ENCODE assay signal across 11 mouse cellular contexts in the genomic region with DNA sequence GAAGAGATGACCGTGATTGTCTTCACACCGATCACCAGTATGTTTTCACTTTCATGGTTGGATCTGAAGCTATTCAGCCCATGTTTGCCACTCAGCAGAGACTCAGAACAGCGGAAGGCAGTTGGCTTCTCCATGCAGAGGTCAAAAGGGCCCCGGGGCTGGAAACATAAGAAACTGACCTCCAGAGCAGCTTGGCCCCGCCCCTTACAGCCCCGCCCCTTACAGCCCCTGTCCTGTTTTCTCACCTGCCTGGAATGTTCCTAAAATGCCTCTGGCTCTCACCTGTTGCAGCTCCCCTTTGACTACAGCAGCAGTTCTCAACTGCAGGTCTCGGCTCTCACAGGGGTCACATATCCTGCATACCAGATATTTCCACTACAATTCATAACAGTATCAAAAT. TPM values are rescaled to one million over a fixed set of nuclear protein-coding genes. Genes with fewer than 3 reads are reported as not detected.
DNase-seq lines count a peak whose midpoint lies in the region; ATAC-seq and TF ChIP-seq lines count a peak whose summit lies in the region.
"Had no signal": no experiment of that assay in that cellular context is flagged by ENCODE, and none has a peak within 500 bp of the region (broad histone marks: within the 10 kb centered on the region; RNA-seq: fewer than 3 reads in every experiment).

No protein-coding gene starts in this region.

- H3K4me1 ChIP-seq in heart, embryonic 15.5 days (replicated peaks) = peaks cover 40% of the 10 kb centered on the region
- peaks cover 8 to 14% of the 10 kb centered on the region in 2 experiments; a peak in 3 of 4 replicates for H3K4me1 ChIP-seq in ES-E14 (ENCODE audit: control insufficient read depth in 2 of 2, insufficient read depth in 2 of 2, low read length in 2 of 2, poor library complexity in 1 of 2)
- peaks cover 0 to 3% of the 10 kb centered on the region in 2 experiments; a peak in 3 of 4 replicates for H3K4me1 ChIP-seq in liver, embryonic 14.5 days (replicated peaks; ENCODE audit: control insufficient read depth in 2 of 2, insufficient read depth in 2 of 2, low read length in 1 of 2)
- peaks cover 8% of the 10 kb centered on the region; the same call in 1 of the 2 replicates for H3K4me1 ChIP-seq in forebrain, embryonic 14.5 days (ENCODE audit: control insufficient read depth, insufficient read depth, low read length)

- no peak for TF ChIP-seq EP300 in liver, embryonic 14.5 days (IDR thresholded peaks at IDR 0.05; ENCODE audit: low read depth)

- H3K4me2 ChIP-seq in heart, embryonic 15.5 days = peak overlapping the region; percentile 31; the same call in 1 of the 2 replicates
- H3K4me2 ChIP-seq in liver, embryonic 14.5 days (ENCODE audit: low read depth) = peak overlapping the region; percentile 53
- no peak overlapping the region for H3K4me2 ChIP-seq in forebrain, embryonic 14.5 days (ENCODE audit: low read length)
- H3K4me2 ChIP-seq: limb, embryonic 12.5 days had no signal

- no peak overlapping the region for H3K4me3 ChIP-seq in heart, embryonic 15.5 days
- H3K4me3 ChIP-seq in ES-E14 (ENCODE audit: insufficient read depth in 1 of 2, low read depth in 1 of 2, low read length in 2 of 2, poor library complexity in 1 of 2, severe bottlenecking in 1 of 2) = peak overlapping the region; percentile 19 to 20; a peak in 2 of 4 replicates
- H3K4me3 ChIP-seq in liver, embryonic 14.5 days (ENCODE audit: insufficient read depth in 1 of 2, low read depth in 2 of 2, low read length in 2 of 2) = peak overlapping the region in 1 of 2 experiments; percentile 6; a peak in 1 of 4 replicates
- no peak overlapping the region for H3K4me3 ChIP-seq in forebrain, embryonic 14.5 days (ENCODE audit: low read depth, low read length)
- H3K4me3 ChIP-seq: limb, embryonic 12.5 days had no signal

- H3K27ac ChIP-seq in heart, embryonic 15.5 days = no peak overlapping the region
- H3K27ac ChIP-seq in ES-E14 (ENCODE audit: insufficient read depth, low read depth, low read length, poor library complexity, severe bottlenecking) = no peak overlapping the region
- H3K27ac ChIP-seq in liver, embryonic 14.5 days = no peak overlapping the region
- no peak overlapping the region for H3K27ac ChIP-seq in forebrain, embryonic 14.5 days (ENCODE audit: low read depth, low read length)
- H3K27ac ChIP-seq: limb, embryonic 12.5 days had no signal

- H3K27me3 ChIP-seq in heart, embryonic 15.5 days = no peaks in the 10 kb centered on the region
- H3K27me3 ChIP-seq in liver, embryonic 14.5 days (ENCODE audit: control insufficient read depth, insufficient read depth, low read length) = no peaks in the 10 kb centered on the region
- H3K27me3 ChIP-seq in forebrain, embryonic 14.5 days (replicated peaks; ENCODE audit: control insufficient read depth, insufficient read depth, low read length) = no peaks in the 10 kb centered on the region
- H3K27me3 ChIP-seq: limb, embryonic 12.5 days had no signal

- in situ Hi-C loops in ES-E14 (cut with MboI; ENCODE audit: low sequenced_read_pairs in 2 of 2, unreplicated experiment in 2 of 2) = no loop called here

- no peaks in the 10 kb centered on the region for H3K36me3 ChIP-seq in heart, embryonic 15.5 days
- no peaks in the 10 kb centered on the region for H3K36me3 ChIP-seq in ES-E14 (ENCODE audit: control insufficient read depth, insufficient read depth, low read length, poor library complexity, severe bottlenecking)
- no peaks in the 10 kb centered on the region for H3K36me3 ChIP-seq in liver, embryonic 14.5 days (replicated peaks; ENCODE audit: control insufficient read depth, insufficient read depth, low read depth)
- H3K36me3 ChIP-seq in forebrain, embryonic 14.5 days (ENCODE audit: control insufficient read depth, insufficient read depth, low read length) = no peaks in the 10 kb centered on the region
- H3K36me3 ChIP-seq: limb, embryonic 12.5 days had no signal

- DNase-seq in heart, adult 9 months (ENCODE audit: low spot score in 2 of 2) = no peak
- DNase-seq in ES-E14 (ENCODE audit: low read depth, low spot score) = peak; percentile 51
- peak; percentile 66 for DNase-seq in kidney, adult 18-20 months
- no peak for DNase-seq in liver, embryonic 14.5 days (ENCODE audit: low read depth in 3 of 3, low spot score in 3 of 3)
- no peak for DNase-seq in forebrain, embryonic 14.5 days (ENCODE audit: low spot score)
- DNase-seq in adrenal gland, postnatal 10 days = no peak
- no peak for DNase-seq in Muller cell, postnatal 12 days (ENCODE audit: inconsistent ontology term)
- DNase-seq: adrenal gland, postnatal 25 days; cerebellum, postnatal 14 days had no signal

- TF ChIP-seq CTCF in liver, embryonic 14.5 days (IDR thresholded peaks at IDR 0.05; ENCODE audit: low read depth) = no peak

- H3K9me3 ChIP-seq in heart, embryonic 15.5 days (replicated peaks) = no peaks in the 10 kb centered on the region
- no peaks in the 10 kb centered on the region for H3K9me3 ChIP-seq in ES-E14 (ENCODE audit: control insufficient read depth, insufficient read depth, low read depth, low read length)
- no peaks in the 10 kb centered on the region for H3K9me3 ChIP-seq in liver, embryonic 14.5 days (ENCODE audit: control insufficient read depth, low read length)
- no peaks in the 10 kb centered on the region for H3K9me3 ChIP-seq in forebrain, embryonic 14.5 days (replicated peaks; ENCODE audit: control insufficient read depth, low read length)
- H3K9me3 ChIP-seq: limb, embryonic 12.5 days had no signal

- H3K9ac ChIP-seq in heart, embryonic 15.5 days = no peak overlapping the region
- no peak overlapping the region; the same call in 1 of the 2 replicates for H3K9ac ChIP-seq in ES-E14 (ENCODE audit: insufficient read depth, low read depth, low read length, poor library complexity, severe bottlenecking)
- no peak overlapping the region for H3K9ac ChIP-seq in liver, embryonic 14.5 days (replicated peaks)
- H3K9ac ChIP-seq in forebrain, embryonic 14.5 days (ENCODE audit: low read length) = no peak overlapping the region
- H3K9ac ChIP-seq: limb, embryonic 12.5 days had no signal

- ATAC-seq in heart, embryonic 15.5 days (replicated peaks; ENCODE audit: insufficient number of reproducible peaks, insufficient read depth, low FRiP score, low read depth) = no peak
- ATAC-seq in liver, embryonic 14.5 days (ENCODE audit: insufficient read depth) = no peak
- no peak for ATAC-seq in forebrain, embryonic 14.5 days

- 35% methylated on average over 7 of the region's 7 CpGs for WGBS in heart, embryonic 15.5 days
- WGBS in liver, embryonic 14.5 days (ENCODE audit: insufficient replicate concordance) = 23% methylated on average over 7 of the region's 7 CpGs
- WGBS in forebrain, embryonic 14.5 days = 47% methylated on average over 7 of the region's 7 CpGs

TF ChIP-seq in ES-E14, 5 proteins besides CTCF, POLR2A, EP300 and RAD21:
- no peak for TF ChIP-seq ZNF384 (IDR thresholded peaks at IDR 0.05; ENCODE audit: low read depth, low read length)
- TF ChIP-seq CHD2 (IDR thresholded peaks at IDR 0.05; ENCODE audit: low read depth, low read length) = no peak
- no peak for TF ChIP-seq HCFC1 (IDR thresholded peaks at IDR 0.05; ENCODE audit: borderline replicate concordance, insufficient read depth, low read length)
- TF ChIP-seq MAFK (IDR thresholded peaks at IDR 0.05; ENCODE audit: insufficient read depth, low read depth, low read length) = no peak
- no peak for TF ChIP-seq ZC3H11A (IDR thresholded peaks at IDR 0.05; ENCODE audit: borderline replicate concordance, low read depth, low read length)
TF ChIP-seq in ES-E14: peak in this region for 0.

RNA-seq across cellular contexts. Expression of gene Ppp2r5a, which starts 29.5 kb away (rescaled TPM):
- polyA plus RNA-seq in heart, embryonic 15.5 days (2015; fragmentation: Nextera tagmentation; extraction: Ambion mirVana) = 31.1 and 36.4 TPM in 2 replicates
- 47.3 and 47.5 TPM in 2 replicates for total RNA-seq in ES-E14 (2012; rRNA removed)
- polyA plus RNA-seq in liver, embryonic 14.5 days (2012; rRNA removed) = 16.4 and 23.8 TPM in 2 replicates
- 21.0 and 23.8 TPM in 2 replicates for polyA plus RNA-seq in liver, embryonic 14.5 days (2014; fragmentation: Nextera tagmentation; extraction: Ambion mirVana)
- polyA plus RNA-seq in forebrain, embryonic 14.5 days (2014; fragmentation: Nextera tagmentation; extraction: Ambion mirVana) = 10.5 and 11.8 TPM in 2 replicates
- total RNA-seq in adrenal gland, postnatal 10 days (2021) = 100 to 1,000 TPM; 225 TPM

Comparison
In these comparisons a context has a peak if more than half of its experiments do, and no peak if none do; other contexts are left out.
1. H3K4me3 ChIP-seq: peak in ES-E14 (2 of 2); none in heart, embryonic 15.5 days (single experiment) and forebrain, embryonic 14.5 days (single experiment).
2. DNase-seq: peak in ES-E14 (single experiment) and kidney, adult 18-20 months (single experiment); none in heart, adult 9 months (0 of 2), liver, embryonic 14.5 days (0 of 3), forebrain, embryonic 14.5 days (single experiment), adrenal gland, postnatal 10 days (single experiment) and Muller cell, postnatal 12 days (single experiment).